Mouse (Mus musculus) ES-CJ7 (cell line): ENCODE measurements around the gene Rab1b.
"Not testable (repeated sequence)": the region's sequence is repeated elsewhere in the genome, so short reads cannot be mapped to it uniquely, and the experiment has no call there.

Experiments used
- DNase-seq: peaks from one replicate; pipeline ENCODE4 v3.0.0; 2011; ENCODE audit warnings: low read depth, low spot score

Rab1b gene

GRCm38 (mm10) chr19:5106731-5107191 lies at the start of gene Rab1b:
Gene Rab1b (minus strand): TSS chr19:5107072.
- peak; percentile 98 for DNase-seq

- no peak for DNase-seq
These were observed 45.4 kb upstream of the Rab1b start for GRCm38 (mm10) chr19:5152261-5152660.

GRCm38 (mm10) chr19:5151741-5152140 lies 44.9 kb upstream of the Rab1b start:
- DNase-seq = no peak

- peak; percentile 66 for DNase-seq
These were observed 44.5 kb upstream of the Rab1b start for GRCm38 (mm10) chr19:5151331-5151730.

- DNase-seq = no peak
These were observed 43.5 kb upstream of the Rab1b start for GRCm38 (mm10) chr19:5150358-5150757.

- DNase-seq = not testable (repeated sequence)
These were observed 42.2 kb upstream of the Rab1b start for GRCm38 (mm10) chr19:5149041-5149440.

- peak; percentile 52 for DNase-seq
These were observed 32.8 kb upstream of the Rab1b start for GRCm38 (mm10) chr19:5139640-5140039.

GRCm38 (mm10) chr19:5131237-5131636 lies 24.4 kb upstream of the Rab1b start:
- DNase-seq = no peak

GRCm38 (mm10) chr19:5129770-5130169 lies 22.9 kb upstream of the Rab1b start:
- DNase-seq = peak; percentile 32

- DNase-seq = no peak
These were observed 17.3 kb upstream of the Rab1b start for GRCm38 (mm10) chr19:5124055-5124614.

GRCm38 (mm10) chr19:5123241-5123640 lies 16.4 kb upstream of the Rab1b start:
- DNase-seq = no peak

GRCm38 (mm10) chr19:5122492-5122891 lies 15.6 kb upstream of the Rab1b start:
- no peak for DNase-seq

- DNase-seq = peak; percentile 88
These were observed 11.5 kb upstream of the Rab1b start, which contains the start of gene Klc2 for GRCm38 (mm10) chr19:5118384-5118698. Gene Klc2 (minus strand): TSS chr19:5118560.

- DNase-seq = peak; percentile 84
These were observed 10.9 kb upstream of the Rab1b start for GRCm38 (mm10) chr19:5117494-5118383.

- no peak for DNase-seq
These were observed 6.9 kb upstream of the Rab1b start for GRCm38 (mm10) chr19:5113783-5114182.

- DNase-seq = peak; percentile 68
These were observed 3.0 kb upstream of the Rab1b start for GRCm38 (mm10) chr19:5109659-5110453.

GRCm38 (mm10) chr19:5108702-5109101 lies 1.8 kb upstream of the Rab1b start:
- DNase-seq = no peak

GRCm38 (mm10) chr19:5108271-5108575 lies 1.4 kb upstream of the Rab1b start:
- DNase-seq = peak; percentile 65

- no peak for DNase-seq
These were observed 841 bp upstream of the Rab1b start for GRCm38 (mm10) chr19:5107556-5108270.

- DNase-seq = no peak
These were observed 798 bp downstream of the Rab1b start for GRCm38 (mm10) chr19:5106074-5106473.

GRCm38 (mm10) chr19:5098363-5099143 lies 8.3 kb downstream of the Rab1b start, which contains the start of gene Cnih2:
Gene Cnih2 (minus strand): TSS chr19:5098521.
- DNase-seq = no peak
